Mouse (Mus musculus) splenic B cell, adult 2 months (primary cell): ENCODE results near the gene Btbd9.

Experiments
- DNase-seq: peaks from one replicate; pipeline ENCODE4 v3.0.0-alpha.2; 2011; ENCODE audit warnings: low read depth, low spot score
- H3K27me3 ChIP-seq: 2 replicates; pipeline ENCODE4 v1.6.1; 2012; ENCODE audit warnings: mild to moderate bottlenecking, low read length, moderate library complexity, mixed read lengths; ENCODE audit not compliant: control insufficient read depth, poor library complexity, insufficient read depth, severe bottlenecking
- H3K36me3 ChIP-seq: 2 replicates; pipeline ENCODE4 v1.6.1; 2012; ENCODE audit warnings: mild to moderate bottlenecking, low read length, moderate library complexity, mixed read lengths; ENCODE audit not compliant: control insufficient read depth, poor library complexity, insufficient read depth, severe bottlenecking

Gene Btbd9

DNA sequence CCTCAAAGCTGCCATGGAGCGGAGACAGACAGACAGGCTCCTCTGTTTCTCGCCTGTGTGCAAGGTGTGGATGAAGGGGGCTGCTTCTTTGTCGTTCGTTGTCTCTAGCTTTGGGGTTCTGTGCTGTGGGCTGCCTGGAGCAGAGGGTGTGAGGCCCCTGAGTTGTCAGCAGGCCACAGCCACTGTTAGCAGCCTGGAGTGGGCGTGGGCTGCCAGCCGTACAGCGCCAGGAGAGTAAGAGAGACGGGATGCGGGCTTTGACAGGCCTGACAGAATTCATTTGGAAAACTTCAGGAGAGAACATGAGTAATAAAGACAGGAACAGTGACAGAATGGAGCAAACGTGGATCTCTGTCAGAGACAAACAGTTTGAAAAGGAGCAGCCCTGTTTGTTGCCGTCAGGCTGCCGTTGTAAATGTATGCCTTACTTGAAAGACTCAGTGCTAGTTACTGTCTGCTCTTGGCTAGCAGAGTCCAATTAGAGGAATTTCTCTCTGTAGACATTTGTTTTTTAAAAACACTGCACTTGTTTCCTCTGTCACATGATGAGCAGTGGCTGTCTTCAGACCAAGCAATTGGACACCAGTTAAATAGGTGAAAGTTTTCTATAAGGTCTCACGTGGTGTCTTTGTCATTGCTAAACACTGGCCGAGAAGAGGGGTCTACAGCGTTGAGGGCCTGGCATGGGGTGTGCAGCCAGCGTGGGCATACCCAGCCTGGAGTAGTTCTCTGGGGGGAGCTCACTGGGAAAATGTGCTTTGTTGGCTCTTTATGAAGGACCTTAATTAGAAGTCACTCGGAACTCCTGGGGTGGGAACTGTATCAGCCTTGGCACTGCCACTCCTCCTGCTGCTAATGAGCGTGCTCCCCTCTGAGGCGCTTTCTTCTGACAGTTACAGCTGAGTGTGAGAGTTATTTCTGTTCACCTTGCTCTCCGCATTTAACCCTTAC lies 388.0 kb downstream of the Btbd9 start:
- DNase-seq = no peak
- H3K27me3 ChIP-seq = no peaks in the 10 kb centered on the region
- no peaks in the 10 kb centered on the region; the same call in 1 of the 2 replicates for H3K36me3 ChIP-seq

DNA sequence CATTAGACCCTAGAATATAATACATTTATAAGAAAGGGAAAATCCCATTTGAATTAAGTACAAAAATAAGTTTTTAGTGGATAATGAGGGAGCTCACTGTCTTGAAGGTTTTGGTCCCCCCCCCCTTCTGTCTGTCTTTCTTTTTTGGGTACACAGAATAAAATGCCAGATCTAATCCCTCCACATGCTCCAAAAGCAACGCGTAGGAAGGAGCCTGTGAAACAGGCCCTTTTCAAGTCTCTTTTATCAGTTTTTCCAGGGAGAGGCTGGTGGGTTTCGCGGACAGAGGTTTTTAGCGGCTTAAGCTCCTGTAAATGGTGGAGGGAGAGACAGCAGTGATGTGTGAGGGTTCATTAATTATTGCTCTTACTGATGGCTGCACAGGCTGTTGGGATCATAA lies 388.7 kb downstream of the Btbd9 start:
- H3K27me3 ChIP-seq = no peaks in the 10 kb centered on the region
- DNase-seq = no peak
- no peaks in the 10 kb centered on the region for H3K36me3 ChIP-seq

DNA sequence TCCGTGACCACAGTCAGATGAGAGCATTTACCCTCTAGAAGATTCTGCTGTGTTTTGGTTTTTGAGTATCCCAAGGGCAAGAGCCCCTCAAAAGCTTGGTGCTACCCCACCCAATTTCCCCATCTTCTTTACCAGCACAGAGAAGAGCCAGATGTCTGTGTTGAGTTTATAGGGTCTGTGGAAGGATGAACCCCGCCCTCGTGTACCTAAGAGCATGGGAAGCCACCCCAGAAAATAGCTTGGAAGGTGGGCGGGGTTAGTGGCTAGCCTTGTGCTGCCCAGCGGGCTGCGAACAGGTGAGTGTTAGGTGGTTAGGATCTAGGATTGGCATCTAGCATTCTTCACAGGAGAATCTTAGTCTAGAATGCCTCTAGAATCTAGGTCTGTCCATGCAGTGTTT lies 389.1 kb downstream of the Btbd9 start:
- DNase-seq = no peak
- Histone ChIP-seq H3K36me3 (no peaks in the 10 kb centered on the region), H3K27me3 (no peaks in the 10 kb centered on the region)

DNA sequence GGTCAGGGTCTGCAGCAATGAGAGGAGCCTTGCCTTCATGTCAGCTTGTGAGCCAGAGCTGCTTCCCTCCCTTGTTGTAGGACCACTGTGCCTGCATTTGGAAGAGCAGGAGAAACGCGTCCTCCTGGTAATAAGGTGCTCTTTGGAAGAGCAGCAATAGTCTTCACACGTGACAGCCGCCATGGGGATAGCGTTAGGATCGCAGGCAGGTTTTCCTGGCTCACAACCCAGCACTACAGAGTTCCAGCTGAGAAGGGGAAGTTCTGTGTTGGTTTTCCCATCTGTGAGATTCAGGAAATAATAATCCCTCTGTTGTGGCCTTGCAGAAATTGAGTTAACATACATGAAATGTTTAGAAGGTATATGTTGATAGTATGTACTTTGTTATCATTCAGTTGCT lies 392.7 kb downstream of the Btbd9 start:
- H3K36me3 ChIP-seq = no peaks in the 10 kb centered on the region
- no peaks in the 10 kb centered on the region for H3K27me3 ChIP-seq
- no peak for DNase-seq

DNA sequence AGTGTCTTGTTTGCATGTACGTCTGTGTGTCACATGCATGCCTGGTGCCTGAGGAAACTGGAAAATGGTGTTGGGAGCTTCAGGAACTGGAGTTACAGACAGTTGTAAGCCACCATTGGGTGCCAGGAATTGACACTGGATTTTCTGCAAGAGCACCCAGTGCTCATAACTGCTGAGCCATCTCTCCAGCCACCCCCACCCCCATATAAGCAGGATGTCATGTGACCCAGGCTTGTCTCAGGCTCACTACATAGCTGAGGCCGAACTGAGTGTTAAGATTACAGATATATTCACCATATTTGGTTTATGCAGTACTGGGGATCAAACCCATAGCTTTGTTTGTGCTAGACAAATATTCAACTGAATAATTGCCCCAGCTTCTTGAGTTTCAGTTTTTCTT lies 394.2 kb downstream of the Btbd9 start:
- Histone ChIP-seq H3K36me3 (no peaks in the 10 kb centered on the region), H3K27me3 (no peaks in the 10 kb centered on the region)
- DNase-seq = no peak

DNA sequence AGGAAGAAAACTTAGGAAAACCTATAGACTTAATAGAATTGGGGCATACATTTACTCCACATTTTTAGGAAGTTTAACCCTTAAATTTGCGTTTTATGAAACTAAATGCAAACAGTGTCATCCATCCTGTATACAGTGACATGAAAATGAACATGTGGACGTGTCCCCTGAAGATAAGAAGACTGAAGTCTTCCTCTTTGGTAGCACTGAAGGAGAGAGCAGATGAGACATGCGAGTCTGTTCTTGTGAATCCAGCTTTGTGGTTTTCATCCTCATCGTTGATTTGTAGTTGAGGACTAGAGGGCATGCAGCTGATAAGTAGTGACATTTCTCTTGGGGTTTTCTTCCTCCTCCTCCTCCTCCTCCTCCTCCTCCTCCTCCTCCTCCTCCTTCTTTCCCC lies 394.7 kb downstream of the Btbd9 start:
- DNase-seq = no peak
- no peaks in the 10 kb centered on the region for H3K36me3 ChIP-seq
- no peaks in the 10 kb centered on the region for H3K27me3 ChIP-seq

DNA sequence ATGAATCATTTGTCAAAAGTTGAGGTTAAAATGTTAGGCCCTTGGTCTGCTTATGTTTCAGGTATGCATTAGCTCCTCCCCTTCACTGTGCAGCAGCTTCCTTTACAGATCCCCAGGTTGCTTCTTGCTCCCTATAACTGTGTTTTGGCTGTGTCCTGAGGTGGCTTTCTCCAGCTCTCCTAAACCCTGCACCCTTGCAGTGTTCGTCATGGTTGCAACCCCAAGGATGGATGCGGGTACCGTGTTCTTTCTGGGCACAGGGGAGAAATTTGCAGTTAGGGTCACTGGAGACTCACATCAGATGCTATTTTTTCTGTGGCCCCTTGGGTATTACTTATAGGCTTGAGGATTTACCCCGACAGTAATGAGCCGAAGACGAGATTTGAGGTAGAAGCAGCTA lies 396.1 kb downstream of the Btbd9 start:
- H3K27me3 ChIP-seq = no peaks in the 10 kb centered on the region
- DNase-seq = no peak
- no peaks in the 10 kb centered on the region for H3K36me3 ChIP-seq

DNA sequence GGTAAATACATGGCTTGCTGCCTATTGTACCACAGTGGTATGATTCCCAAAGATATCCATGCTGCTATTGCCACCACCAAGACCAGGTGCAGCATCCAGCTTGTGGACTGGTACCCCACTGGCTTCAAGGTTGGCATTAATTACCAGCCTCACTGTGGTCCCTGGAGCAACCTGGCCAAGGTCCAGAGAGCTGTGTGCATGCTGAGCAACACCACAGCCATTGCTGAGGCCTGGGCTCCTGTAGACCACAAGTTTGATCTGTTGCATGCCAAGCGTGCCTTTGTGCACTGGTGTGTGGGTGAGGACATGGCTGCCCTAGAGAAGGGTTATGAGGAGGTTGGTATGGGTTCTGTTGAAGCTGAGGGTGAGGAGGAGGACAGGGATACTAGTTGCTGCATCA lies 397.9 kb downstream of the Btbd9 start:
- no peaks in the 10 kb centered on the region for H3K36me3 ChIP-seq
- no peaks in the 10 kb centered on the region for H3K27me3 ChIP-seq
- no peak for DNase-seq

DNA sequence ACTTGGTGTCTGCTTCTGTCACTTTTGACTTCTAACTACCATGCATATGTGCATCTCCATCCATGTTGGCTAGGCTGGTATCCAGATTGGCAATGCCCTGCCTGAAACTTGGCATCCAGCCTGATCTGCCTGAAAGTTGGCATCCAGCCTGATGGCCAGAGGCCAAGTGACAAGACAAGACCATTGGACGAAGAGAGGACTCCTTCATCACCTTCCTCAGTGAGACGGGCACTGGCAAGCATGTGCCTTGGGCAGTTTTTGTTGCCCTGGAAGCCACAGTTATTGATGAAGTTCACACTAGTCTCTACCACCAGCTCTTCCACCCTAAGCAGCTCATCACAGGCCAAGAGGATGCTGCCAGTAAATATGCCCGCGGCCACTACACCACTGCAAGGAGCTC lies 398.9 kb downstream of the Btbd9 start:
- H3K36me3 ChIP-seq = no peaks in the 10 kb centered on the region
- no peaks in the 10 kb centered on the region for H3K27me3 ChIP-seq
- no peak for DNase-seq
